Mouse (Mus musculus) brown adipose tissue, adult 24 weeks (tissue): ENCODE results near the gene Tbc1d14. TPM values are rescaled to one million over a fixed set of nuclear protein-coding genes. Genes with fewer than 3 reads are reported as not detected.

ENCODE experiments used
- H3K27ac ChIP-seq: fragments of 200-500 bp; replicated peaks from 2 replicates; pipeline ENCODE4 v1.5.1; 2012; ENCODE audit warnings: low read depth, mild to moderate bottlenecking, low read length
- H3K4me1 ChIP-seq: fragments of 200-500 bp; 2 replicates; pipeline ENCODE4 v1.6.1; 2012; ENCODE audit warnings: low read length, mixed read lengths; ENCODE audit not compliant: control insufficient read depth, insufficient read depth, insufficient read length
- H3K4me3 ChIP-seq: fragments of 200-500 bp; 2 replicates; pipeline ENCODE4 v1.5.1; 2012; ENCODE audit warnings: low read depth, mild to moderate bottlenecking, low read length, moderate library complexity; ENCODE audit not compliant: insufficient read depth
- polyA plus RNA-seq: library from polyadenylated mRNA; stranded (reverse); fragments of >200 nt; gene quantifications from 2 replicates; pipeline ENCODE4 v1.2.4, GENCODE M21; 2012; ENCODE audit not compliant: missing spikeins, insufficient read depth, insufficient read length

Tbc1d14 gene
- polyA plus RNA-seq, 1 experiment: 8.8 TPM

DNA sequence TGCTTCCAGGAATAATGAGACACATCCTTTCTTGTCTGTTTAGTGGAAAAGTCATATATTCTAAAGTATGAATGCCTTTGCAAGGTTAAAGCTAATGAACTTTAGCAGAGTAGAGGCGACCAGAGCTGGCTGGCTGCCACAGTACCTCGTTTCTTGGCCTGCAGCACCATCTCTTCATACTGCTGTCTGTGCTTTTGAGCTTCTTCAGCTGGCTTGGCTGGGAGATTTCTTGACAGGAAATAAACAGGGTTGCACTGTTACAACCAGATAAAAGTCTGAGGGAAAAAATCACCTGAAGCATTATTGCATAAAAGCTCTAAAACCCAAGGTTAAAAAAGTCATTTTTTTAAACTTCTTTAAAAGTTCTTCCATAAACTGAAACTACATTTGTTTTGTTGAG is 70.3 kb downstream of the Tbc1d14 start:
- Histone ChIP-seq H3K4me3 (no peak overlapping the region), H3K4me1 (no peaks in the 10 kb centered on the region), H3K27ac (no peak overlapping the region)

DNA sequence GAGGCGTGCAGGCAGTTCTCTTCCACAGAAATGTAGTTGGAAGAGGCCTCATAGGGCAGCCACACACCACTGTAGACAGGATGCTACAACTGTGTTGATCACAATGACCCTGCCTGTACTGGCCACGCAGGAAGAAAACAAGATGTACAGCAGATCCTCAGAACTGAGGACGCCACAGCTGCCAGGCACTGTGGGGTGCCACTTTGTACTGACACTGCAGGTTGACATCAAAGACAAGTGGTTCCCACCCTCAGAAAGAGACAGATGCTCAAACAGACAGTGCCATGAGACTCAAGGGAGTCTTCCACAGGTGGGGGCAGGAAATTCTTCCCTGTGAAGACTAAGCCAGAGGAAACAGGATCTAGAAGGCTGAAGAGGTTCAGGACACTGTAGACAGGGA is 73.3 kb downstream of the Tbc1d14 start:
- Histone ChIP-seq H3K27ac (no peak overlapping the region), H3K4me3 (no peak overlapping the region)

DNA sequence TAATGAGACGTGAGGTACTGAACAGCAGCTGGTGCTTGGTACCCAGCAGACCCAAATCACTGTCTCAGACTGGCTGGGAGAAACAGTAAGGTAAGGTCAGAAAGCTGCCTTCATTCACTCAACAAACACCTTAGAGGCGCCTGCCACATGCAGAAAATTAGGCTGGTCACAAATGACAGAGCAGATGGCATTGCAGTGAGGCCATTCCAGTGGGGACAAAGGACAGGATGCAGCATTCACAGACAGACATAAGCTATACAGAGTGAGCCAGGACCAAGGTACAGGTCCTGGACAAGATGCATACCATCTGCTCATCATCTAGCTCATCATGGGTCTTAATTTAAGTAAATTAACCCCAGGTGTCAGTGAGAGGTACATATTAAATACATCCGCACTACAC is 75.5 kb downstream of the Tbc1d14 start:
- Histone ChIP-seq H3K27ac (no peak overlapping the region), H3K4me3 (no peak overlapping the region), H3K4me1 (0 out of 2 replicates have a peak, but pooled peaks cover 2% of the 10 kb centered on the region)

More for the DNA sequence above, 73.3 kb downstream of the Tbc1d14 start:
- H3K4me1 ChIP-seq: 0 out of 2 replicates have a peak, but pooled peaks cover 2% of the 10 kb centered on the region

DNA sequence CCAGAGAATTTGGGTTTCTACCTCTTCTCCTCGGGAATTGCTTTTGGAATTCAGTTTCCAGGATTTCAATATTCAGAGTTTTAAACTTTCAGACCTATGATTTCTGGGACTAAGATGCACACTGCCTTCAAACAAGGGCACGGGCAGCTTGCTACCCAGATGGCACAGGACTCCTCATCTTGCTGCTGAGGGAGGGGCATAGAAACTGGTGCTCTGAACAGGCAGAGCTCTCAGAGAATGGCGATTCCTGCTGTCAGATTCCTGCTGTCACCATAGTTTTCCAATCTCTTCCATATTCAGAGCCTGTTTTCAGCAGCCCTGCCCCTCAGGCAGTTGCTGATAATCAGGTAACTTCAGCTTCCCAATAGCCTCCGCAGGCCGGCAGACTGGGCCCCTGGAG is 77.5 kb downstream of the Tbc1d14 start:
- peak overlapping the region; percentile 30; the same call in 1 of the 2 replicates for H3K27ac ChIP-seq
- no peak overlapping the region for H3K4me3 ChIP-seq
- 0 out of 2 replicates have a peak, but pooled peaks cover 2% of the 10 kb centered on the region for H3K4me1 ChIP-seq

- Histone ChIP-seq H3K4me1 (0 out of 2 replicates have a peak, but pooled peaks cover 2% of the 10 kb centered on the region), H3K4me3 (no peak overlapping the region), H3K27ac (no peak overlapping the region)
Measured at GRCm38 (mm10) chr5:36515126-36515525, 78.0 kb downstream of the Tbc1d14 start.

DNA sequence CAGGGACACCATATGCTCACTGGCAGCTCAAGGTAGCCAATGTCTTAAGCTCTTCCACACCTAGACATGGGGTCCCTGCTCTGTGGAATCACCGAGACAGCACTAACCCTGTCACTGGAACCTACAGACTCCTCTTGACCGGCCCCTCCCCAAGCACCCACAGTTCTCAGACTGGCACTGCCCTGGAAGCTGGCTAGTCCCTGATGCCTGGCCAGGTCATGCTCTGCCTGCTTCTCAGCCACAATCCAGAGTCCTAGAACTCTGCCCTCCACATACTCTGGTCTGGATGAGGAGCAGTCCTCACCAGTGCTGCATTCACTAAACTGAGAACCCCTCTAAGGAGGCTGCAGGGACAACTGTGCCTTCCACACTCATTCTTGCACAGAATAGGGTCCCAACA is 82.1 kb downstream of the Tbc1d14 start:
- H3K27ac ChIP-seq: no peak overlapping the region
- H3K4me1 ChIP-seq: 0 out of 2 replicates have a peak, but pooled peaks cover 2% of the 10 kb centered on the region
- no peak overlapping the region for H3K4me3 ChIP-seq

- H3K27ac ChIP-seq: no peak overlapping the region
- H3K4me3 ChIP-seq: no peak overlapping the region
- no peaks in the 10 kb centered on the region for H3K4me1 ChIP-seq
Measured at GRCm38 (mm10) chr5:36508351-36508750, 84.7 kb downstream of the Tbc1d14 start.

DNA sequence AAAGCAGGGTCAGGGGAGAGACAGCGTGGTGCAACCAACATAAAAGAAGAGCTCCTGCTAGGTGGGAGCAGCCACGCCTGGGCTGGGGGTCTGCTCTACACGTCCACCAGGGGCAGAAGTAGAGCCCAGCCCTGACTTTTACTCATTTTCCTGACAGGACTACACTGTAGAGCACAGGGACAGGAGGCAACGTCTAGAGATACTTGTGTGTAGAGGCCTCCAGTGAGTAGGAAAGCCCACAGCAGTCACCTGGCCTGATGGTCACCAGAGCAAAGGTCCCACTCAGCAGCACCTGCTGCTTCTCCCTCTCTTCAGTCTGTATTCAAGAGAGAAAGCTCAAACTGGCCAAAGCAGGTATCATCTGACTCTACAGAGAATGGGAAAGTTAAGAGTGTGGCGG is 87.4 kb downstream of the Tbc1d14 start:
- Histone ChIP-seq H3K27ac (no peak overlapping the region), H3K4me3 (no peak overlapping the region), H3K4me1 (no peaks in the 10 kb centered on the region)

DNA sequence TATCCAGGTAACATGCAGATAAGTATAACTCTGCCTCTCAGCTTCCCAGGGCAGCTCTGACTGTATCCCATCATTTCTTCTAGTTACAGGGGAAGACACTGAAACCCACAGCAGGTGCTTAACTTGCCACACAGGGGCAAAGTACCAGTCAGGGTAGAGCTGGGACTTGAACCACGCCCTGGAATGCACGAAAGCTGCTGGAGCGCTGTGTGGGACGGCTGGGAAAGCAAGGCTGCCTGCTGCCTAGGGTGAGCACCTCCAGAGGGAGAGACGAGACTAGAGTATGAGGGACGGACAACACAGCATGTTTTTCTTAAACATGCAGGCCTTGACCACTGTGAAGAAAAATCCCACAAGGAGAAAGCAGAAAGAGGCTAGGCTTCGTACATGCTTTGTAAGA is 87.8 kb downstream of the Tbc1d14 start:
- no peaks in the 10 kb centered on the region for H3K4me1 ChIP-seq
- H3K4me3 ChIP-seq: no peak overlapping the region
- no peak overlapping the region for H3K27ac ChIP-seq

DNA sequence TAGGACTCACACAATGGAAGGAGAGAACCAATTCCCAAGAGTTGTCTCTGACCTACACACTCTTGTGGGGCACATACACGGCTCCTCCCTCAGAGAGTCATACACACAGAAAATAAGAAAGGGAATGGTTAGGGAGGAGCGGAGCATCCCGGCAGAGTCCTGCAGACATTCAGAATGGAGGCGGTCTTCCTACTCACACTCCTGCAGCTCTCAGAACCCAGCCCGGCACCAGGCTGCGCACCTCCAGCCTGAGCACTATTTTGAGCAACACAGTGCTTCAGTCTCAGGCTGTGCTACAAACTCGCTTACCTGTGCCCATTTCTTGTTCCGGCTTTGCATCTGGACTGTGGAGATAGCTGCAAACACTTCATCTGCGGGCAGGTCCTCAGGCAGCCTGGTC is 98.4 kb downstream of the Tbc1d14 start:
- H3K4me3 ChIP-seq: no peak overlapping the region
- H3K27ac ChIP-seq: no peak overlapping the region
- no peaks in the 10 kb centered on the region for H3K4me1 ChIP-seq

- Histone ChIP-seq H3K27ac (no peak overlapping the region), H3K4me3 (no peak overlapping the region), H3K4me1 (no peaks in the 10 kb centered on the region)
Measured at GRCm38 (mm10) chr5:36493919-36494318, 99.2 kb downstream of the Tbc1d14 start.

DNA sequence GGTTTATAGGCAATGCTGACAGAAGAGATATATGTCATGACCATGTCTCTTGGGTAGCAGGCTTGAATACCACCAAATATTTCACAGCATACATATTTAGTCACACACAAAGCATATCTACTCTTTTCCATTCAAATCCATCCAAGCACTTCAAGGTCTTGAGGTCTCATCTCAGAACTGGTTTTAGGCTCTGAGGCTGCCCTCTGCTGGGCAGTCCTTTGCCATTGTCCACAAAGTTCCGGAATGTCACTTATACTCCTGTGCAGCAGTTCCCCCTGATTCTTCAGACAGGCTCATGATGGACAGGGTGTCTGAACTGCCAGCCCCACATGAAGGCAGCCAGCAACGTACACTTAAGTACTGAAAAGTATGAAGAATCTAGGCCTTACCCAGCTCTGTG is 103.9 kb downstream of the Tbc1d14 start:
- no peaks in the 10 kb centered on the region for H3K4me1 ChIP-seq
- H3K4me3 ChIP-seq: no peak overlapping the region
- H3K27ac ChIP-seq: no peak overlapping the region

DNA sequence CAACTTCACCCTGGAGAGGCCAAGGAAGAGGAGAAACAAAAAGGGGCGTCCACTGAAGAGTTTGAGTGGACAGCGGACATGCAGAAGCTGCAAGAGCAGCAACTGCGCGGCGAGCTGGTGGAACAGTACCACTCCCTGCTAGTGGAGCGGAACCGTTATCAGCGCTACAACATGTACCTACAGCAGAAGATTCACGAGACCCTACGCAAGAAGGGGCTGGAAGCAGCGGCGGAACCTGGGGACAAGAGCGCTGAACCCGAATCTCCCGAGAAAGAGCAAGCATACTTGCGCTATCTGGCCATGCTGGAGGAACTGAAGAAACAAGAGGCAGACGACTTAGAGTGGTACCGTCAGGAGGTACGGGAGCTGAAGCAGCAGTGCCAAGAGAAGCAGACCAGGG is 107.8 kb downstream of the Tbc1d14 start:
- H3K4me3 ChIP-seq: peak overlapping the region; percentile 60
- peaks cover 25% of the 10 kb centered on the region for H3K4me1 ChIP-seq
- H3K27ac ChIP-seq: no peak overlapping the region

- Histone ChIP-seq H3K4me1 (peaks cover 33% of the 10 kb centered on the region), H3K27ac (peak within 1 kb of the TSS; percentile 75), H3K4me3 (peak within 1 kb of the TSS; percentile 99)
Measured at GRCm38 (mm10) chr5:36484171-36484990, 108.7 kb downstream of the Tbc1d14 start, which contains the start of the genes Tada2b and Ccdc96. TSS of gene Tada2b (minus strand) at chr5:36484285. TSS of gene Ccdc96 (plus strand) at chr5:36484588.

DNA sequence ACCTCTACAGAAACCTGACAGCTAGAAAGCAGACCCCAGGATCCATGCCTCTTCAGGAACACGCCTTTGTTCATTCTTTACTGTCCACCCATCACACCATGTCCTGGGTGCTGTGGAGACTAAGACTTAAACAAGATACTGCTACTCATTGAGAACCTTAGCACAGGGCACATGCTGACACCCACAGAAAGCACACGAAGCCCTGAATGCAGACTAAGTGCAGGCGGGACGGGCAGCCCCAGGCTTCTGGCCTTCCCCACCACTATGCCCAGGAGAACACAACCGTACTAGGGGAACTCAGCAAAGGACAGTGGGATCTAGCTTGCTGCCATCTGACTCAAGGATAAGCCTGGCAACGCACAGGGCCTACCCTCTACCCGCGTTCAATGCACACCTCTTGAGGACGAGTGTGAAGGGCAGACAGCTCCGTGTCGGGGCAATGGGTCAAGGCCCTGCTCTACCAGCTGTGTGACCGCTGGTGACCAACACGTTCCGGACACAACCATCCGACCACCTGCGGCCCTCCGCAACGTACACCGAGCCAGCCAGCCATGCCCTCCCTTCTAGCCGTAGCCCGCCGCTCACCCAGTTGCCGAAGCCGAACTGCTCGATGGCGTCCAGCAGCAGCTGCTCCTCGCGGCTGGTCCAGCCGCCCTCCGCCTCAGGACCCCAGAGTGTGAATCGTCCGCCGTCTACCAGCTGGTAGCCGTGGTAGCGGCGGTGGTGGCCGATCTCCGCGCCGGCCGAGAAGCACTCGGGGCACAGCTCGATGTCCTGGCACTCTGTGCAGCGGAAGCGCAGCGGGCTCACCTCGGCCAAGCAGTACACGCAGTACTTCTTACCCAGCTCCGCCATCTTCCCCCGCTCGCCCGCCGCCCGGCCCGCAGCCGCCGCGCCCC is 109.6 kb downstream of the Tbc1d14 start:
- Histone ChIP-seq H3K4me3 (peak overlapping the region; percentile 99), H3K4me1 (peaks cover 41% of the 10 kb centered on the region), H3K27ac (peak overlapping the region; percentile 75)
